Mouse (Mus musculus) ovary, postnatal 14 days (tissue): ENCODE results near the gene Atp8b4.
A peak's percentile ranks its signal among the peaks of the same experiment; 100 is the strongest.

ENCODE experiments used
- DNase-seq: peaks from one replicate; pipeline ENCODE4 v3.0.0; 2022; ENCODE audit warnings: low spot score

The Atp8b4 gene

DNA sequence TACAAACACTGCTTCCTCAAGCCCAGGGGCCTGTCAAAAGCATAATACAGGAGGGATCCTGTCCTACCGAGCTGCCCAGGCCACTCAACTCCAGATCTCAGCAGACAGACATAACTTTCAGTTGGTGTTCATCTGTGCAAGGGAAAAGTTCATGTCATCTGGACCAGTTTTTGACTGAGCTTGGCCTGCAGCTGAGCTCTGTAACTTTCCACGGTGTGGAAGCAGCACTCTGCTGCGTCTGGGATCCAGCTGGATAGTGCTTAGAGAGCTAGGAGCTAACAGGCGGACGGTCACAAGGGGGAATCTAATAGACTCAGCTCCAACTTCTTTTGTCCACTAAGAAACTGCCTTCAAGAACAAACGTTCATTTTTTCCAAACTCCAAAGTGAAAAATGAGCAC lies 139.8 kb downstream of the Atp8b4 start:
- DNase-seq: peak; percentile 31

GRCm38 (mm10) chr2:126359965-126360364 lies 140.5 kb downstream of the Atp8b4 start:
- DNase-seq: no peak

- no peak for DNase-seq
Observed at GRCm38 (mm10) chr2:126359278-126359677, 141.2 kb downstream of the Atp8b4 start.

DNA sequence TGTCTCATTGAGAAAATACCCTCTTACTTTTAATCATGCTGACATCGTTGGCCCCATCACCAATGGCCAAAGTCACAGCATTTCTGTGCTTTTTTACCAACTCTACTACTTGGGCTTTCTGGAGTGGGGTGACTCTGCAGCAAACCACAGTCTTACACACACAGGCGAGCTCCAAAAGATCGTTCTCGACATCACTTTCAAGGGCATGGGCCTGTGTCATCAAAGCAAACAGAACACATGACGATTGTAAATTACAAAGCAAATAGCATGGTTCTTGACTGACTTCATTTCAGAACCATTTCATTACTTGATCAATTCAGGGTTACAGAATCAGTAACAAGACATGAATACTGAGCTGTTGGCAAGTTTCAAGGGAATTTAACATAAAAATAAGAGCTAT lies 141.7 kb downstream of the Atp8b4 start:
- no peak for DNase-seq

DNA sequence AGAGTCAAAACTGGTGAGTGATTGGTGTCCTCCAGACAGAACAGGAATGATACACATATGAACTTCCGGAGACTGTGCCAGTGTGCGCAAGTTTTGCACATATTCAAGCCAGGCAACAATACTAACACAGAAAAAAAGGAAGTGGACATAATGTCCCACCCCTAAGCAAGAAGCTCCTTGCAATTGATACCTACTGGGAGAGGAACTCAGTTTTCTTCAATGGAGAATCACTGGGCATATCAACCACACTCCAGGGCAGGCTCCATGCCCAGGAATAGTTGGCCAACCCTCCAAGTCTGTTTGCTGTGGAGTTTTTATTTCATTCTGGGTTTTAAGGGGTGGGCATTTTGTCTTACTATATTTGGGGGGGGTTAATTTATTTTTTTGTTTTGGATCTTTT lies 145.2 kb downstream of the Atp8b4 start:
- DNase-seq: no peak

GRCm38 (mm10) chr2:126351811-126352210 lies 148.7 kb downstream of the Atp8b4 start:
- no peak for DNase-seq

DNA sequence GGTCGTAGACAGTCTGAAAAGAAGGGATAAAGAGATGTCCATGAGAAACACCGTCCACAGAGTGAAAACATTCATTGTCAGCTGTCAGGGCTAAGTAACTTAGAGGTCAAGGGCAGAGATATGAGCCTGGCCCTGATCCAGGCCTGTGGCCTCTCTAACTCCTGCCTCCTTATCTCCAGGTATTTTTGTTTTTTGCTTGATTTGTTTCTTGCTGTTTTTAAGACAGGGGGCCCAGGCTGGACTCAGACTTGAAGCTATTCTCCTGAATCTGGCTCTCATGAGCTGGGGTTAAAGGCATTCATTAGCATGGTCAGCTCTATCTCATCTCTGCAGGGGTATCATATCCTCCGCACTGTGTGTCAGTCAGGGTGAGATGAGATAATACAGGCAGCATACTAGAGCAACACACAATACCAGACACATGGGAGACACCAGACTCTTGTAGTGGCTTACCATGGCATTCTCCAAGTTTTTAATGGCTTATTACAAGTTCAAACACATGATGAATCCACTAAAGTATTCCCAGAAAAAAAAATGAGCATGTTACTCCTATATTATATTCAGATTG lies 157.4 kb downstream of the Atp8b4 start:
- no peak for DNase-seq

GRCm38 (mm10) chr2:126341521-126341920 lies 159.0 kb downstream of the Atp8b4 start:
- no peak for DNase-seq

- no peak for DNase-seq
Observed at GRCm38 (mm10) chr2:126340201-126340600, 160.3 kb downstream of the Atp8b4 start.

DNA sequence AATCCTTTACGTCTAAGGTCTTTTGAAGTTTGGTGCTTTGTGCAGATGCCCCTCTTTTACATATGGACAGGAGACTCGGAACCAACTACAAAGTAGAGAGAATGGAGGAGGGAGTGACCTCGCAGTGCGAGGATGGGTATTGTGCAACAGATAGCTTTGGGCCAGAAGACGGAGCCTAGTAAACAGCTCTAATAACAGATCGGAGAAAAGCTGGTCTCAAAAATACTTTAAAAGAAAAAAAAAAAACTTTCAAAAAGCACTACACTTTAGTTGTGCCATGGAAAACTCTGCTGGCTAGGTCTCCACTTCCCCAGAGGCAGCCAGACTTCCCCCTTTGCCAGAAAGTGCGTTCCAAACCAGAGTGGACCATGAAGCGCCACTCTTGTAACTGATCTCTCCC lies 161.0 kb downstream of the Atp8b4 start:
- no peak for DNase-seq

- DNase-seq: no peak
Observed at GRCm38 (mm10) chr2:126337143-126337542, 163.3 kb downstream of the Atp8b4 start.

GRCm38 (mm10) chr2:126331794-126332193 lies 168.7 kb downstream of the Atp8b4 start:
- DNase-seq: no peak

DNA sequence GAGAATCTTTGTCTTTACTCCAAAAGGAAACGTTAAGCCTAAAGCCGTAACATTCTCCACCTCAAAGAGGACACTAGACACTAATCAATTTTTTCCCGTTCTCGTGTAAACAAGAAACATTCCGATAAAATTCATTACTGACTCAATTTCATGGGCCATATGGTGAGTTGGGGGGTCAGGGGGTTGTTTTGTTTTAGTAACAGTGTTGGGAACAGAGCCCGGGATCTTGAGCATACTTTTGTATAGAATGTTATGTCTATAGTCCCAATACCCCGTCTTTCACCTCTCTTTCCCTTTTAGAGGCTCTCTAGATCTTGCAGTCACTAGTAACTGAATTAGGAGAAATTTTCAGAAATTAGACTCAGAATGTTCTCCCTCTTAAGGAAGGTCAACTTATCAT lies 177.3 kb downstream of the Atp8b4 start:
- DNase-seq: no peak

GRCm38 (mm10) chr2:126322631-126323031 lies 177.8 kb downstream of the Atp8b4 start:
- no peak for DNase-seq

- no peak for DNase-seq
Observed at GRCm38 (mm10) chr2:126318071-126318470, 182.4 kb downstream of the Atp8b4 start.

DNA sequence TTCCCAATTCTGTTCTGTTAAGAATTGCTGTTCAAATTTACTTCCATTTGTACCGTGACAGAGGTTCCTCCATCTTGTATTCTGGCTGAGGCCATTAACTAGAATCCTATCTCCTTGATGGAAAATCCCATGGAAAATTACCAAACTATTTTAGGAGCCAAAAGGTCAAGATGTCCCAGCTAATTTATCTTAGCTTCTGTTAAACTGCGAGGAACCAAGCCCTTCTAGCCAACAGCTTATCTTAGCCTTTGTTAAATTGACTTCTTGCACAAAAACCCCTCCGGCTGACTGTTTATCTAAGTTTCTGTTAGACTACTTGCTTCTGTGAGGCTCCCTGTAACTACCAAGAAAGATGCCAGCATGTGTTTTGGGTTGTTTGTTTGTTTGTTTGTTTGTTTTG lies 183.5 kb downstream of the Atp8b4 start:
- no peak for DNase-seq

DNA sequence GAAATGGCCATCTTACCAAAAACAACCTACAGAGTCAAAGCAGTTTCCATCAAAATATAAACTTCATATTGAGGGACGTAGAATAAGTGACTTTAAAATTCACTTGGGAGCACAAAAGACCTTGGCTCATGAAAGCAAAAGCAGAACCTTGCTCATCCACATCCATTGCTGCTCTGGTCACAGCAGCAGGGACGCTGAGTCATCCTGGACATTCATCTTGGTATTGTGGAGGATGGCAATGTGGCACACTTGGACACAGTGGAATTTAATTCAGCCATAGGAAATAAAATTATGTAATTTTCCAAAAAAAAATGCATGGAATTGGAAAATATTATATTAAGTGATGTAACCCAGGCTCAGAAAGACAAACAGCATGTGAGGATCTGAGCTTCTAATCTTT lies 184.1 kb downstream of the Atp8b4 start:
- no peak for DNase-seq

GRCm38 (mm10) chr2:126311056-126311455 lies 189.4 kb downstream of the Atp8b4 start:
- DNase-seq: no peak

- DNase-seq: no peak
Observed at GRCm38 (mm10) chr2:126309994-126310393, 190.5 kb downstream of the Atp8b4 start.

DNA sequence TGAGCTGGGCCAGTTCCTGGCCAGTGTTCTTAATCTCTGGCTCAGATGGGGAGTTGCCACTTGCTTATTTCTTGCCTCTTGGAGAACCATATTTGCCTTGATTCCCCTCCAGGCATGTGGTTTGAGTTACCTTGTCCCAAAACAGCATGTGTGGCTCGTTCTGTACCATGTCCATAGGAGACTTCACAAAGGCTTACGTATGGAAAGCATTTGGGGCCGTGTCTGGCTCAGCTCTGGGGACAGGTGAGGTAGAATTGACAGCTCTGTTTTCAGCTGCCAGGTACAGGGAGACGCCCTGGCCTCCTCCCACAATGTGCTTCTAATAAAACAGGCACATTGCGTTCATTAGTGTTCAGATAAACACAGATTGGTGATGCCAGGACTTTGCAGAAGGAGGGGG lies 195.9 kb downstream of the Atp8b4 start:
- DNase-seq: no peak

DNA sequence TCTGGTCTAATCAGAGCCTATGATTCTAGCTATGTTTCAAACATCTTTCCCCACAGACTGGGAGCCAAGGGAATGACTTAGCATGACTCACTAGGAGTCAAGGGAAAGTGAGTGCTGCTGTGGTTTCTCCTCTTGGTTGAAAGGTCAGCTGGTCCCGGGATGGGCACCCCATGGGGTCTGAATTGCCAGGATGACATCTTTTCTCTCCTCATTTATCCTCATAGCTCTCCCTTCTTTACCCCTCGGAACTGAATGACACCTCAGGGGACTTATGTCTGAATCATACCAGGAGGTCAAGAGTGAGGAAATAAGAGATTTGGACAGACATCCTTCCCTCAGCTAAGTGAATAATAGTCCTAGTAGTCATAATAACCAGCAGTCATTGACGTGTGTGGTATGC lies 197.2 kb downstream of the Atp8b4 start:
- DNase-seq: no peak

DNA sequence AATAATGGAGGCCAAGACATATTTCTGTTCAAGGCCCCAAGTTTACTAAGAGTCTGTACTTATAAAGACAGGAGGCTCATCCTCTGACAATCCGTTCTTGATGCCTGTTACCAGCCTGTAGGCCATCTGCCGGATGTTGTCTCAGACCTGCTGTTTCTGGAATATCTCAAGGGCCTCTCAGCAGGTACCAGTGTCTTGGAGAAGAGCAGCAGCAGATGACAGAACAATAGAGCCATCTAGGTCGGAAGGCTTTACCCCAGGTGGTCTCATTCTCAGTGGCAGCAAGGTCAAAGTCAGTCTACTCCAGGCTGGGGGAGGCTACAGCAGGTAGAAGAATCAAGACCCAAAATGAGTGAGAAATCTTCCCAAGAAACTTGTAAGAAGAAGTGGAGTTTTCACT lies 198.1 kb downstream of the Atp8b4 start:
- DNase-seq: no peak

DNA sequence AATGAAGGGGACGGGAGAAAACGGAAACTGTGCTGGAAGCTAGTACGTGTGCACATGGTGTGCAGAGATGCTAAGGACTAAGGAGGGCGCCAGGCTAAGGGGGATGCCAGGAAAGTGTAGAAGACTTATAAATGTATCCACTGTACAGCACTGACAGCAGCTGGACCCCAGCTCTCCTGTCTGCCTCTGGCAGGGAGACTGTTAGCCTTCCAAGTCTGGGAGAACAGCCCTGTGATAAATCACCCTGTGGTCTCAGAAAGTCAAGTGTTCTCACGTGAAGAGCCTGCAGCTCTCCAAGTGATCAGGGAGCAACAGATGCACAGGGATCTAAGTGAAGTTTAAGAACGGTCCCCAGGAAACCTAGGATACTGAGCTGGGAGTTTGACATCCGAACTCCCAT lies 209.8 kb downstream of the Atp8b4 start:
- no peak for DNase-seq

GRCm38 (mm10) chr2:126287942-126288341 lies 212.5 kb downstream of the Atp8b4 start:
- no peak for DNase-seq

DNA sequence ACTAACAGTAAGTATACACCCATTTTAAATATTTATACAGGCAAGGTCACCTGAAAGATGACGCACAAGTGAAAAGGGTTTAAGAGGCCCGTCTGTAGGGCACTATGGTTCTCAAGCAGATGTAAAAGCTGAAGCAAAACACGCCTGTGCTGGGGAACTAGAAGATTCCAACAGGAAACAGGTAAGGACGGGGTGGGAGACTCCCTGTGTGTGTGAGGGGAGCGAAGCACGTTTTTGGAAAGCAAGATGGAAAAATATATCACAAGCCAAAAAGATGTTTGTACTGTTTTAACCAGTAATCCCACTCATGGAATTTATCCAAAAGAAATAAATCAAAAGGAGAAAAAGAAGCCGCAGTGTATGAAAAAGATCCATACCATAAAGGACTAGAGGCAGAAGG lies 214.1 kb downstream of the Atp8b4 start:
- DNase-seq: no peak
